Mouse (Mus musculus) testis, postnatal 10 days (tissue): ENCODE results near the gene Rhebl1.
A peak's percentile ranks its signal among the peaks of the same experiment; 100 is the strongest.

Source experiments
- DNase-seq: peaks from one replicate; pipeline ENCODE4 v3.0.0; 2021; ENCODE audit warnings: low spot score

Rhebl1 gene

DNA sequence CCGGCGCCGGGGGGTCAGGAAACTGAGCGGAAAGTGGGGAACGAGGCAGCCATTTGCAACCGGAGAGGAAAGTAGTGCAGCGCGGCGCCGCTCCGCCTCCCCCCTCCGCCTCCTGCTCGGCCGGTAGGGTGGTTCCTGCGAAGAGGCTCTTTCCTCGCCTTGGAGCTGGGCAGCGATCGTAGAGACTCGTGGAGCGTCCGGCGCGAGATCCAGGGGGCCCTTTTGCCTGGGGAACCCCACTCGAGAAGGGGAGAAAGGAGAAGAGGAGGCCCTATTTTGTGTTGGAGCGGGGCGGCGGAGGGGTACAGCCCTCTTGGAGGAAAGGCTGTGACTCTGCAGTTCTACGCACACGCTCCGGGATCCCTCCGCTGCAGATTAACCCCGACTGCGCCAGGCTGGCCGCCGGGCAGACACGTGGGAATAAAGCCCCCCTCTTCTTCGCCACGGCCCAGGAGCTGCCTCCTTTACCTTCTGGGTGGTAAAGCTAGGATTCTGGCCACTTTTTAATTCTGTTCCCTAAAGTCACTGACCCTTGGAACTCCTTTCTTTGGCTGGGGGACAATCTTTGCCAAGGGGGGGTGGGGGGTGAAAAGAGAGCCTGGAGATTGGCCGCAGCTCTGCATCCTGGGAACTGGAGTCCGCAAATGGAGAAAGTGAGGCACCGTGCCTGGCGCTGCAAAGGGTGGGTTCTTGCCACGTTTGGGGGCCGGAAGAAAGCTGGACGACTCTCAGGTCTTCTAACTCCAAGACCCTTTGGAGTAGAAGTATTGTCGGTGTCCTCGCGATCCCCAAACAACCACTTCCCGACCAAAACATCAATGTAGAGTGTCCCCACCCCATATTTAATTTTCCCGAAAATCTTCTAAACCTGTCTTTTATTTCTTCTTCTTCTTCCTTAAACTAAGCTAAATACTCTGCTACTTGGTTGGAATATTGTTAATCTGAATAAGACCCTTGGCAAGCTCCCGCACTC, 22.1 kb downstream of the Rhebl1 start:
- DNase-seq: peak; percentile 92

DNA sequence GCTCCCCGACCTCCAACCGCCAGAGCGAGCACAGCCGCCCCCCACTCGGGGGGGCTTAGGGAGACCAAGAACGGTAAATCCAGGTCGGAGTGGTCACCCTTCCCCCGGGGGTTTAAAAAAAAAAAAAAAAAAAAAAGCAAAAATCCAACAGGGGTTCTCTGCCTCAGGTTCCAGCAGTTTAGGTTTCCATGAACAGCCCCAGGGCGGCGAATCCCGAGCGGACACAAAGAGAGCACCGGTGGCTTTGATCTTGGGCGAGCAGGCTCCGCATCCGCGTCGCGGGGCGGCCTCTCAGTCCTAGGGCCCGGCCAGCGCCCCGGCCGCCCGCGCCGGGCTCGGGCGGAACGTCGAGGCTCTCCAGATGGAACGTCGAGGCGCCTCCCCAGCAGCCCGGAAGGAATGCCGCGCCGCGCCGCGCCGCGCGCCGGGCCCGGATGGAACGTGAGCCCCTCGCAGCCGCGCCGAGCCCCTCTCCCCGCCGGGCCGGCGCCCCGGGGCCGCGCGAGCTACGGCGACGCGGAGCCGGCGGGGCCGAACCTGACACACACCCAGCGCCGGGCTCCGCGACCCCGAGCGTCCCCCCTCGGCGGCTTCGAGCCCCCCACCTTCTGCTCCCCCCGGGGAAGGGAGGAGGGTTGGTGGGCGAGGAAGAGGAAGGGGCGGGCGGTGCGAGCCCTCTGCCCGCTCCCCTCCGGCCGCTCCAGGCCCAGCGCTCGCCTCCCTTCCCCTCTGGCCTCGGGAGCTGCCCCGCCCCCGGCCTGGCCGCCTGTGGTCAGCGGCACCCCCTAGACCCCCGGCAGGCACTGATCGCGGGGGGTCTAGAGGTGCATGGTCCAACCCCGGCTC, 23.0 kb downstream of the Rhebl1 start, which contains the start of gene Kmt2d:
TSS of gene Kmt2d (minus strand) at position 135 of the 846 bp plus-strand sequence.
- no peak for DNase-seq

DNA sequence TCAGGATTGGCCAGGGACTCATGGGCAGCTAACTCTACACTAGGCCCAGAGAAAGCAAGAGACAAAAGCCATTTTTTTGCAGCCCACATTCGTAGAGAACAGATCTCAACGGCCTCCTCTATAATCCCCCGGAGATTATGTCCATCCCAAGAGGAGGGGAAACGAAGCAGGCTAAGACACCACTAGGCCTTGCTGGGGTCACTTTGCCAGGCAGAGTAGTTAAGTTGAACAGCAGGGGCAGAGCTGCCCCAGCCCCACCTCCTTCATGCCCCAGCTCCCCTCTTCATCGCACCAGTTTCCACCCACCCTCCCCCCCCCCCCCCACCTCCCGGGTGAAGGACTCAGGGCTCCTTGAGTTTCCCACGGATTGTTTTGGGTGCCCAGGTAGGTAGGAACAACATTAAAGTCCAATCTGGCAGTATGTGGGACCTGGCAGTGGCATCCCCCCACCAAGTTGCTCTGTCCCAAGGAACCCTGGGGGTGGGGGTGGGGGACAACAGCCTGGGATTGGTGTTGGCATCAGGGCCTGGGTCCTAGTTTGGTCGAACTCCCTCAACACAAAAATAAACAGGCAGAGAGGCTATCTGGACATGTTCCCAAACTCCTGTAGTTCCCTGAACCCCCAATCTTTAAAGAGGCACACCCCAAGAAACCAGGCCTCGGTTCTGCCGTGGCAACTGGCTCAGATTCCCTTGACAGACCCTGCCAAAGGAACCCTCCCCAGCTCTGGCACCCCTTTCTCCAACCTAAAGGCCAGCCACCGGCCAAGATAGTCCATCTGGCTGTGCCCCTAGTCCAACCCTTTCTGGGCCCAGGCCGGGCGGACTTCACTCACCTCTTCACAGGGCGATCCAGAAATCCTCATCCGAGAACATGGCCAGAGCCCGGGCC, 23.9 kb downstream of the Rhebl1 start:
- peak; percentile 67 for DNase-seq

DNA sequence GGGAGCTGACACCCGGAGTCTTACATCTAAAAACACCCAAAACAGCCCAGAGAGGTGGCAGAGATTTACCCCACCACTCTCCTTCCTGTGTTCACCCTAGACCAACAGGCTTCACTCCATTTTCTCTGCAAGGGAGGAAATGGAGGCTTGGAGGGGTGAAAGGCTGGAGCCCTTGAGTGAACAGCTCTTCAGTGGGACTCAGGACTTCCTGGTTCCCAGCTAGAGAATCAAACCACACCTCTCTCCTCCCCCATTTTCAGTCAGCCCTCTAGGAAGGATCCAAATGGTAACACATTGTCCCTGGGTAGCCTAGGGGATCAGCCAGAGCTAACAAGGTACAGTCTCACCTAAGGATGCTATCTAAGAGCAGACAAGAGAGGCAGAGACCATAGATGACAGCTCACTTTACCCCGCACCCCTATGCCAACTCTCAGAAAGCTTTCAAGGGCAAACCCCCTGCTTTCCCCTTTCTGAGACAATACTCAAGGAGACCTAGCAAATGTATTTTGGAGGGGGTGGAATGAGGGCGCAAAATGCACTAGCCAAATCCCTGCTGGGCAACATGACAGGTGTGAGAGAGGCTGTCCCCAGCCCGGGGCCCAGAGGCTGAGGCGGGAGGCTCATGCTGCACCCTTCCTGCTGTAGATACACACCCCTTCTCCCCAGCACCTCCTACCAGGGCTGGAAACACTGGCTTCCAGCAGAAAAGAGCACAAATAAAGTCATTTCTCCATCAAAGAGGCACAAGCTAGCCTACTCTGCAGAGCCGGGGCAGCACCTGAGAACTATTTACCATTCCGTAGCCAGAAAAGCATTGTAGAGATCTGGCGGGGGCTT, 24.8 kb downstream of the Rhebl1 start:
- DNase-seq: peak; percentile 51

DNA sequence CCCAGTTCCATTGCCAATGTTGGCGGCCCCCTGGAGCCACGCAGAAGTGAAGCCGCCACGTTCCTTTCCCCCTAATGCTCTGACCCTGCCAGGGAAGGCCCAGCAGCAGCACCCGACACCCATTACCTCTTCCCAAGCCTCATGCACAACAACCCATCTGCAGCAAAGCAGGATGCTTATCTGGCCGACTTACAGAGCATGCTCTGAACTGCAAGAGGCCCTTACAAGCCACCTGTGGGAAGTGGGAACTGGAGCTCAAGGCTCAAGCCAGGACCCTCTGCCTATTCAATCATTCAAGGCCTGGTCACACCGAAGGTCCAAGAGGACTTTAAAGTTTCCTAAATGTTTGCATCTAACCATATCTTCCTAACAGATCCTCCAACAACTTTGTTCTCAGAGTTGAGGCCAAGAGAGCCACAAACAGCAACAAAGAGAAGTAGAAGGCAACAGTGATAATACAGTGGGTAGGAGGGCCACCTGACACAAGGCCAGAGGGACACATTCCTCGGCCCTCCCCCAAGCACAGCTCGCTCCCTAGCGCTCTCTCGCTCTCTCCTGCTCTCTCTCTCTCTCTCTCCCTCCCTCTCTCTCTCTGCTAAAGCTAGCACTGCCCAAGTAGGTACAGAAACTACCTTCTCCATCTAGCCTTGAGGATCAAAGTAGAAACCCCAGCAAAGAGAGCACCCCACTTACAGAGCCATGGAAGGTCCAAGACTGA, 25.8 kb downstream of the Rhebl1 start:
- peak; percentile 45 for DNase-seq

DNA sequence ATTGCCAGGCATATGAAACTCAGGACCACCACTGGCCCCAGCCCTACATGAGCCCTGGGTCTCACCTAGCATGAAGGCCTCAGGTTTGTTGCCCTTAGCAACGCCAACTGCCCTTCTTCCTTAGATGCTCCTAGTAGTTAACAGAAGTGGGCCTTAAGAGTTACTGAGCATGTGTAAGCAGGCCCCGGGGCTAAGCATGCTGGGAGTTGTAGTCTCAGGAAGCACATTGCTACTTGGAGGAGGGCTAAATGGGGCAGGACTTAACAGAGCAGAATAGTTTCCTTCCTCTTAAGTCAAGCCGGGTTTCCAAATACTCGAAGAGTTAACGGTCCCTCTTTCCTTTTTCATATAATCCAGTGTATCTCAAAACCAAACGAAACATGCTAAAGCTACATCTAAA, 27.0 kb downstream of the Rhebl1 start:
- peak; percentile 53 for DNase-seq

DNA sequence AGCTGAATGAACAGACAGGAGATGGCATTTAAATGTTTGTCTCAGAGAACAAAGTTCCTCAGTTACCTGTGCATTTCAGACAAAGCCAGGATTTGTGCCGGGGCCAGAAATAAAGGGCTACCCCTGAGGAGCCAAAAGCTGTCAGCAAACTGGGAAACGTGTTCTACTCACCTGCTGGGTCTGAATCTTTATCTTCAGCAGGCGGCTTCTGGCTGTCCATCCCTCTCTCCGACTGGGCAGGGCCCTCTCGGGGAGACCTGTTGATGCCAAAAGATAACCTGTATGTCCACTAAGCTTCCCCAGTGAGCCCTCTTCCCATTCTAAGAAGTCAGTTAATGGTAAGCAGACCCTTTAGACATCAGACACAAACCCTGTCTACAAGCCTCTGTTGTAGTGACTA, 27.8 kb downstream of the Rhebl1 start:
- no peak for DNase-seq

DNA sequence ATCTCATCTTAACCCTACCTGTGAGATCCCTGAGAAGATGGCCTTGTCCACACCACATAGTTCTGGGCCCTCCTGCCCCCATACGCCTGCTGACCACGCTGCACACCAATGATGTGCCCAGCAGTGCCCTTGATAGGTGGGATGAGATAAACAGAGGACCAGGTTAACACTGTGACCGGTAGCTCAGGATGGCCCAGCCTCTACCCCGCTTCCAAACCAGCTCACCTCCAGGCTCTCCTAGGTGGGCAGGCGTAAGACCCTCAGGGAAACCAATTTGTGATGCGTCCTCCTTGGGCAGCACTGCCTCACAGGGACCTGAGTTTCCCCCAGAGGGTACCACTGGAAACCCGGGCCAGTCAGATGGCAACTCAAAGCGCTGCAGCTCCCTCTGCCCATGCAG, 28.6 kb downstream of the Rhebl1 start:
- DNase-seq: no peak

DNA sequence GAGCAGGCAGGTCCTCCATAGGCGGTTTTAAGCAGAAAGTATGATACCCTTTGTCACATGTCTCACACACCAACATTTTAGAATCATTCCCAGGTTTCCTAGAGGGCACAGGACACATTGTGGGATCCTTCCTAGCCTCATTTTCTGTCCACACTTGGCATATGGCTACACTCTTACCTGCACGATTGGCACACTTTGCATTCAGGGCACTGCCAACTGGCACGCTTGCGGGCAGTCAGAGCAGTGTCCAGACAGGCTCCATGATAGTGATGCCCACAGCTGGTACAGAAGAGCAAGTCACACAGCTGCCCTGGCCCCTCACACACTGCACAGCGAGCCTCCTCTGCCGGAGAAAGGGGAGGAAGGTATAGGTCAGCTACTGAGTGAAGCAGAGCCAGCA, 29.4 kb downstream of the Rhebl1 start:
- no peak for DNase-seq

DNA sequence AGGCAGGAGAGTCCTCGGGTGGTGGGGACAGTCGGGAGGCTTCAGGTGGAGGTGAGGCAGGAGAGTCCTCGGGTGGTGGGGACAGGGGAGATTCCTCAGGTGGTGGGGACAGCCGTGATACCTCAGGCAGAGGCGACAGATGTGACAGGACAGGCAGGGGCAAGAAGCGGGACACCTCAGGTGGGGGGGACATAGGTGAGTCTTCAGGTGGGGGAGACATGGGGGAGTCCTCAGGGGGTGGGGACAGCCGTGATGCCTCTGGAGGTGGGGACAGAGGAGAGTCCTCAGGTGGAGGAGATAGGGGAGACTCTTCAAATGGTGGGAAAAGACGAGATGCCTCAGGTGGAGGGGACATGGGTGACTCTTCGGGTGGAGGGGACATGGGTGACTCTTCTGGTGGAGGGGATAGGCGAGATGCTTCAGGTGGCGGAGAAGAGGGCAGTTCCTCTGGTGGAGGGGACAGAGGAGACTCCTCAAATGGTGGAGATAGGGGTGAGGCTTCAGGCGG, 30.8 kb downstream of the Rhebl1 start:
- DNase-seq: no peak

DNA sequence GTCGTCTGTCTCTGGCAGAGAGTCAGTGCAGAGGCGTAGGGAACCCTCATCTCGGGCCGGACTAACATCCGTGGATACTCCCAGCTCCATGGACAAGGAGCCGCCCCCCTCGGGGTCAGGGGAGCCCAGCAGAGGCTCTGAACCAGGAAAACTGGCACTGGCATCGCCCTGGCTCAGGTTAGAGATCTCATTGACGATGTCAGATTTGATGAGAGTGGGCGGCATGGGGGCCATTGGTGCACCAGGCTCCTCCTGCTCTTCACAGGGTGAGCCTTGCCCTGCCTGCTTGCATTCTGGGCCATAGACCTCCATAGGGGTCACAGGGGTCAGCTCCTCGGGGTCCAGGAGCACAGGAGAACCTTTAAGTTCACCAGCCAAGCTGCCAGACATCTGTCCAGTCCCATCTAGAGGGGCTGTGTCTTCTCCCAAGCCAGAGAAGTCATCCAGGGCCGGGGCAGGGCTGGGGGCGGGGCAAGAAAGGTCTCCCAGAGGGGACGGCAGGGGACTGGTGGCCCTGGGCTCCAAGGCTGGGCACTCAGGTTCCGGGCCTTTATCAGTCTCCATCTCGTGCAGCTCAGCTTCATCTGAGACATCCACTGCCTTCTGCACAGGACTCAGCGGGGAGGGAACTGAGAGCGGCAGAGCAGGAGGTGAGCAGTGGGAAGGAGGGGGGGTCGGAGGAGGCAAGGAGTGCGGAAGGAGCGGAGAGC, 32.5 kb downstream of the Rhebl1 start:
- DNase-seq: no peak

DNA sequence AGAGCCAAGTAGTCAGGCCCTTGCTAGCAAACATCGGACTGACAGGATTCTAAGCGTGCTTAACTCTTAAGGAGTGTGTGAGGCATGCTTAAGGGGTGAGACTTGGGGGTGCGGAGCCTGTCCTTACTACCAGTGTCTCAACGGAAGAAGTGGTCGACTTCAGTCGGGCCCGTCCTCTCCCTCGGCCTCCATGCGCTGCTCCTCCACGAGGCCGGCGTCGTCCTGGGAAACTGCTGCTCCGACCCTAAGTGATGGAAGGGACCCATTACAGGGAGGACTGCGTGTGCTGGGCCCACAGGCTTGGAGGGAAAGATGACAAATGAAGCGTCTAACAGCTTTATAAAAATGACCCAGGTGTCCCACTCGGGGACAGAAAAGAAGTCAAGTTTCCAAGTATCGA, 33.4 kb downstream of the Rhebl1 start:
- no peak for DNase-seq

DNA sequence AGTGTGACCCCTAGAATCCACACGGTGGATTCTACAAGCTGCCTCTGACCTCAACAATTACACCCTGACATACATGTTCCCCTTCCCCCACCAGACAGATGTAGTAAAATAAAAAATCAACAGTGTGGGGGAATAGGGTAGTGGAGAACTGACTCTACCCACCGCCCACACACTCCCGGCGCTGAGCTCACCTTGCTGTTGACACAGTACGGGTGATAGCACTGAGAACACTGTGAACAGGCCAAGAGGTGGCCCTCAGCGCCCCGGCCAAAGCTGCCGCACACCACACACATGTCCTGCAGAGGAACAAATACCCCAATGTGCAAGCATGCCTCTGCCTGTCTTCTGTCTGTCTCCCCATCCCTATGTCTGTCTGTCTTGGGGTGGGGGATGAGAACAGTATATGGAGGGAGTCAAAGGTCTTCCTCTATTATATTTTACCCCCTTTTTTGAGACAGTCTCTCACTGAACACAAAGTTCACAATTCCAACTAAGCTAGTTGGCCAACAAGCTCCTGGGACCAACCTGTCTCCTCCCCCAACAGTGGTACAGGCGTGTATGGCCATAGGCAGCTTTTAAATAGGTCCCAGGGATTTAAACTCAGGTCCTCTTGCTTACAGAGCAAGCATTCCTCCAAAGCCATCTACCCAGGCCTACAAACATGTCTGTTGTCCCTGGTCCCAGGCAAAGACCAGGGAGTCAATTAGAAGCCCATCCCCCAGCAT, 34.9 kb downstream of the Rhebl1 start:
- peak; percentile 75 for DNase-seq

DNA sequence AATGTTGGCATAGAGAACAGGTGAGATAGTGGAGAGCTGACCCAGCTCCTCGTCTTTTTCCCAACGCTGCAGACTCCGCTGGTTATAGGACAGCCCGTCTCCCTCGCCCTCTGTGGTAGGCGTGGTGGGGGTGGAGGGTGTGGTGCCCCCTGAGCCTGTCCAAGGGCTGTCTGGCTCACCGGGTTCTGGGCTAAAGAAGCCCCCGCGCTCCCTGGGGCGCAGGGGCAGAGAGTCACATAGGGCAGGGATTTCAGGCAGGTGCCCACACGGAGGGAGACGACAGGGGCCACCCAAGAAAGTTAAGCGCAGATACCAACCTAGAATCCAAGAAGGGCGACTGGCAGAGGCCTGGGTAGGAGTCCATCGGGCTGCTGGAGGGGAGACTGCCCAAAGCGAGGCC, 40.1 kb downstream of the Rhebl1 start:
- no peak for DNase-seq

DNA sequence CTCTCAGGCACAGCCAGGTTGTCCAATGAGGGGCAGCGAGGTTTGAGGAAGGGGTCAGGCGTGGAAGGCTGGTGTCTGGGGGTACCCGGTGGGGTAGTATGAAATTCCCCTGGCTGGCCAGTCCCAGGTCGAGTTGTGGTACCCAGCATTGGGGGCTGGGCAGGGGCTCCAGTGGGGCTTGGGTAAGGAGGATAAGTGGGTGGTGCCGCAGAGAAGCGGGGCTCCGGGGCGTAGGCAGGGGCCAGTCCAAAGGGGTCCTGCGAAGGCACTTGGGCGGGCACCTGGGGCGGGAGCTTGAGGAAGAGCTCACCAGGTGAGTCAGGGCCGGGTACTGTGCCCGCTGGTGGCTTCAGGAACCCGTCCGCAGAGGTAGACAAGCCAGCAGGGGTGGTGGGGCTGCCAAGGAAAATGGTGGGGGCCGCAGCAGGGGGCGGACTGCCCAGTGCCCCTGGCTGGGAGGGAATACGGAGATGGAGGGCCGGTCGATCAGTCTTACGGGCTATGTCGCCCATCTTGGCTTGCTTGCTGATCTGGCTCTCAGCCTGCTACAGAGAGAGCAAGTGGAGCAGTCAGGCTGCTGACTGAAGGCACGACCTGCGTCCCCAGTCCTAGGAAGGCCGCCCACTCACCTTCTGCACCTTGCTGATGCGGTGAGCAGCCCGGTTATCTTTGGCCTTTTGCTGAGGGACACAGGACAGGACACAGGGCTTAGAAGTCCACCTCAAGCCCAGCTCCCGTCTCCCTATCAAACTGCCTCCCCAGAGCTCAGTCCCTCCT, 41.0 kb downstream of the Rhebl1 start:
- no peak for DNase-seq

DNA sequence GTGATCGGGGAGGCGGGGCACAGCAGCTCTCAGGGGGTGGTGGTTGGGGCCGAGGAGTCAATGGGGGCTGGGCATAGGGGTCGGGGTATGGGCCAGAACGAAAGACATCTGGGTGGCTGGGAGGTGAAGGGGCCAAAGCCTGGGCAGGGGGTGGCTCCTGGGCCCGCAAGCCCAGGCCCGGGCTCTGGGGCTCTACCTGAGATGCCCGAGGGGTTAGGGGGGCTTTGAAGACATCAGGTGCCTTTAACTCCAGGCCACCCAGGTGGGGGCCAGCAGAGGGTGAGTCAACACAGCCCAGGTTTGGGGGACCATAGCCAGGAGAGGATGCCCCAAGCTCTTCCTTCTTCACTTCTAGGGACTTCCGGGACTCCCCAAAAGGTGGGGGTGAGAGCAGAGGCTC, 41.6 kb downstream of the Rhebl1 start:
- no peak for DNase-seq

DNA sequence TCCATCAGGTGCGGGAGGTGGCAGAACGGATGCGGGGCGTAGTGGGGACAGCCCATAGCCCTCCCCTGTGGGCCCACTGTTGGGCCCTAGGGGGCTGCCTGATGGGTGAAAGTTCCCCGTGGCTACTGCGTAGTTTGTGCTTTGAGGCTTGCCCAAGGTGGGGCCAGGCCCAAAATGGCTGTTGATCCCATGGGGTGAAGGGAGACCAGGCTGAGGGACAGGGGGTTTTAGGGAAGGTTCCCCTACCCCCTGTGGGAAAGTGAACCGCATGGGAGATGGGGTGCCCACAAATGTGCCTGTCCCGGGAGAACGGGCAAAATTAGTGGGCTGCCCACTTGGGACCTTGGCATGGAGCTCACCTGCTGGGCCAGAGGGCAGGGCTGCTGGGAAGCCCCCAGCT, 42.3 kb downstream of the Rhebl1 start:
- DNase-seq: no peak

DNA sequence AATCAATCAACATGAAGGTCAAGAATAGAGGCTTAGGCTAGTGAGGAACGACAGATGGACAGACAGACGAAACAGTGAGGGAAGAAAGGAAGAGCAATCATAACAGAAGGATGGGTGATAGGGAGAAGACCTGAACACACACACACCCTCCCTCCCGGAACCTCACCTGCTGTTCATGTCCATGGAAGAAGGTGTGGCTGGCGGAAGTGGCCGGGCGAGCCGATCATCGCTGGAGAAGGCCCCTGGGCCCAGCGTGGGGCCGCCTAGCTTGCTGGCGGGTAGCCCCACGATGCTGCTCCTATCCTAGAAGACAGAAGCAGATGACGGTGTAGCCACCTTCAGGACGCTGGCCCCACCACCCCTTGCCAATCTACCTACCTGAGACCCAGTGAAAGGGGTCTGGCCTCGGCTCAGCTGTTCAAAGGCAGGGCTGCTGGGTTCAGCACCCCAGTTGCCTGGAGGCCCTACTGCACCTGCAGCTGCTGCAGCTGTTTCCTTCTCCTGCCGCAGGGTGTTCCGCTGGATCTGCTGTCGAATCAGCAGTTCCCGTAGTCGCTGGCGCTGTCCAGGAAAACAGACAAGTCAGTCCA, 43.0 kb downstream of the Rhebl1 start:
- peak; percentile 38 for DNase-seq
